Mouse (Mus musculus): Measurements from ENCODE around the gene Sptssb.

DNA sequence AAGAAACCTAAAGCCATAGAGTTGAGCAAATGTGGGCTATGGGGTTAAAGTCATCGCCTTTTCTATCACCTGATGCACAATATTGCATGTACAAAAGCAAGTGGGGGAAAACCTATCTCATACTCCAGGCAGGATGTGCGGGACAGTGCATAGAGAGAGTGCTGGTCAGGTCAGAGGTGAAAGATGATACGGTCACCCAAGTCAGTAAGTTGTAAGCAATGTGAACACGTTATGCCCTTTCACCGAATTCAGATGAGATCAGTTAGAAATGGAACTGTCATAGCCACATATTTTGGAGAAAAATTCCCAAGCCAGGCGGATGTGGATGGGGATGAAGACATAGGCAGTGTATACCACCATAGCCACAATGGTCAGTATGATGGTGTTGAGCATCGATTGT is 39.1 kb downstream of the Sptssb start:
- TF ChIP-seq CTCF (IDR thresholded peaks at IDR 0.05; ENCODE audit: borderline replicate concordance, insufficient read depth, low read length) (no peak), POLR2A (IDR thresholded peaks at IDR 0.05; ENCODE audit: low read depth, low read length) (no peak)

Data from embryonic fibroblast, embryonic 13.5 days (primary cell).